Mouse (Mus musculus) adrenal gland, postnatal 36 days (tissue): ENCODE measurements around the gene Zfp141. TPM values are rescaled to one million over a fixed set of nuclear protein-coding genes. Genes with fewer than 3 reads are reported as not detected.

Experiments
- DNase-seq, 2 experiments: peaks; one replicate each; pipeline ENCODE4 v3.0.0; 2021; ENCODE audit warnings: mixed read lengths in 1 of 2
- long read RNA-seq, 2 experiments: library from polyadenylated mRNA; stranded (forward); transcript quantifications; one replicate each; pipeline ENCODE4 v2.0.0; 2021; ENCODE audit warnings: borderline sequencing depth in 2 of 2
- total RNA-seq, 2 experiments: library from RNA; stranded (reverse); gene quantifications; 2 replicates each; pipeline ENCODE4 v1.2.3; 2021

Gene Zfp141
- 10 to 100 TPM; 10.9 to 13.1 TPM for total RNA-seq
- long read RNA-seq, experiment 1, full-length matches to known transcripts = 1 of 3 reads
- long read RNA-seq, experiment 1, partial matches to known transcripts = 0 of 3 reads
- long read RNA-seq, experiment 1, other reads (novel, unspliced or antisense) = 2 of 3 reads
- long read RNA-seq, experiment 2 = 0 reads

GRCm38 (mm10) chr7:42505588-42505987, at the start of gene Zfp141:
TSS of gene Zfp141 (minus strand) at chr7:42505740.
- DNase-seq = peak; percentile 90 to 91

- no peak for DNase-seq
Measured at GRCm38 (mm10) chr7:42551766-42552165, 46.2 kb upstream of the Zfp141 start.

GRCm38 (mm10) chr7:42505186-42505585, 354 bp downstream of the Zfp141 start:
- DNase-seq = peak in 1 of 2 experiments; percentile 45

GRCm38 (mm10) chr7:42498248-42498647, 7.3 kb downstream of the Zfp141 start:
- no peak for DNase-seq

DNA sequence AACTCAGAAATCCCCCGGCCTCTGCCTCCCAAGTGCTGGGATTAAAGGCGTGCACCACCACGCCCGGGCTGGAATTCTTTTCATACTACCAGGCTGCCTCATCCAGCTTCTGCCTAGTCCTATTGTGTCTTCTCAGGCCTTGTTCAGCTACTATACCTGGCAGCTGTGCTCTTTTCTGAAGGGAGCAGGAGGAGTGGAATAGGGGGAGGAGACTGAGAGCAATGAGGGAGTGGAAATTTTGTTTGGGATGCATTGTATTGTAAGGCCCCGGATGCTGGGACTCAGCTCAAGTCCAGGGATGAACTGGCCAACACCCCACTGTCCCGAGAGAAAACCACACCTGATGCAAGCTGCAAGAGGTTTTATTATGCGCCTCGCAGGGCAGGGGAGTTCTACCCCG, 8.2 kb downstream of the Zfp141 start:
- no peak for DNase-seq

DNA sequence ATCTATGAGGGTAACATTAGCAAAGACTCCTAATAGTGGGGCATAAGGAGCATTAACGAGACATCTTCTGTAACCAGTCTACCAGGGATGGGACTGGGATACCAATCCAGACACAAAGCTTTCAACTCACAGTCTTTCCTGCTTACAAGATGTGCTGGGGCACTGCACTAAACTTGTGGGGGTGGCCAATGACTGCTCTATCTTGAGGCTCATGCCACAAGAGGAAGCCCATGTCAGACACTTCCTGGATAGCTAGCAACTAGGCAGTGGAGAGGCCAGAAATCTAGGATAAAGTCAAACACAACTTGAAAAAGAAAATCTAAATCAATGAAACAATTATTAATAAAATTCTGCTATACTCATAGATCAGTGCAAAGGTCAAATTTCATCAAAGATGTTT, 9.3 kb downstream of the Zfp141 start:
- DNase-seq = no peak

GRCm38 (mm10) chr7:42490859-42491258, 14.7 kb downstream of the Zfp141 start:
- DNase-seq = no peak

DNA sequence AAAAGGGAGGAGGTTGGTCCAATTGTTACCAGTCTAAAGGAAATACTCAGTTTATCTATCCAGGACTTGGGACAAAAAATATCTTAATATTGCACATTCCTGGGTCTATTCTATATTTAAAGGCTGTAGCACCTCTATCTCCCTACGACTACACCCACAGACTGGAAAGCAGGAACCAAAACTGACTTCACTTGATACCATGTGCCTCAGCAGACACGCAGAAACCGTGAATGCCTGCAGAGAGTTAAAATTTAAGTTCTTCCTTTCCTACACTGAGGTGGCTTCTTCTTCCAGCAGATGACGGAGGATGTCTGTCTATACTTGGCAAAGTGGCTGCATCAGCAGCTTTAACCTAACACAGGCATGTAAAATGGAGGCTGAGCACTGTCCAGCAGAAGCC, 15.2 kb downstream of the Zfp141 start:
- DNase-seq = no peak

- peak in 1 of 2 experiments; percentile 8 for DNase-seq
Measured at GRCm38 (mm10) chr7:42454640-42455039, 50.9 kb downstream of the Zfp141 start.

DNA sequence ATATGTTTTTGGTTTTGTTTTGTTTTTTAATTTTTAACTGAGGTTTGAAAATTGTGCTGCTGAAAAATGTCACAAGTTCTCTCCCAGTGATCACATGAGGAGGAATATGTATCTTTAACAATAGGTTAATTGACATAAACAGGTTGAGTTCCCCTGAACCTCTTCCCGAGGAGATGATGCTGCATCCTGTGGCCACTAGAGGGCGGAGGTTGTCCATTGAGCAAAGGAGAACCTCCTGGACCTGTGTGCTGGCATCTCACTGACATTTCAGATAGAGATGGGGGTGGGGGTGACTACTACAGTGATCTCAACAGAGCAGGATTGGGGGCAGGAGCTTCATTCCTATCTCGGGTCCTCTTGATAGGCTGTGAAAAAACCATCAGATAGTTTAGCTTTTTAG, 54.9 kb downstream of the Zfp141 start:
- DNase-seq = peak; percentile 21 to 50

GRCm38 (mm10) chr7:42447850-42448249, 57.7 kb downstream of the Zfp141 start, which contains the start of gene 4933421I07Rik:
TSS of gene 4933421I07Rik (minus strand) at chr7:42448120.
- DNase-seq = no peak

DNA sequence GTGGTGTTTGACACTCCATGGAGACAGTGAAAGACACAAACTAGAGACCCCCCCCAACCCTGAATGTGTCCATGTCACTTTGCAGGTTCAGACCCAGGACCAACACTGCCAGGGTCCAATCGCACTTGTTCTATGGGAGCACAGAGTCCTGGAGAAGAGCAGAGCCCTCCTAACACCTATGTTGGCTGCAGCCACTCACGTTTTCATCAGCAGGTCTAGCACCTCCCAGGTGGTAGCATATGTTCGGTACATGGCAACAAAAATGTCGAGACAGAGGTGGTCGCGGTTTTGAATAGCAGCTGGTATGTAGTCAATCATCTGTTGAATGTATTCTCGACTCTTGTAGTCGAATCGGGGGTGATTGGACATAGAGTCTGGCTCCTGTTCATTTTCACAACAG, 58.2 kb downstream of the Zfp141 start:
- no peak for DNase-seq

Other genes with a start within 250 kb of the Zfp141 start
- not detected for gene Vmn2r61, start 245.7 kb downstream of the Zfp141 start, total RNA-seq
- gene 4933421I07Rik, start 57.6 kb downstream of the Zfp141 start, total RNA-seq = not detected
- gene Gm21028, start 72.8 kb upstream of the Zfp141 start, total RNA-seq = not detected
- under 1 TPM; 0.70 to 0.95 TPM for gene Zfp977, start 86.8 kb upstream of the Zfp141 start, total RNA-seq
- 1 to 10 TPM; 3.8 to 4.9 TPM for gene Zfp976, start 136.8 kb upstream of the Zfp141 start, total RNA-seq
- gene Zfp975, start 187.0 kb upstream of the Zfp141 start, total RNA-seq = 1 to 10 TPM; 4.6 to 5.6 TPM
- under 1 TPM in 1 of 2 experiments, not detected in 1; 0.20 TPM for gene Gm17067, start 221.3 kb upstream of the Zfp141 start, total RNA-seq